Mouse (Mus musculus): ENCODE measurements around the gene Exoc3l4.

Gene Exoc3l4

GRCm38 (mm10) chr12:111411631-111412355 is 5.0 kb upstream of the Exoc3l4 start:
- DNase-seq (ENCODE audit: low spot score in 2 of 2) = no peak

- no peak for DNase-seq (ENCODE audit: low spot score in 2 of 2)
Observed at GRCm38 (mm10) chr12:111412581-111413284, 4.1 kb upstream of the Exoc3l4 start.

GRCm38 (mm10) chr12:111413300-111413699 is 3.5 kb upstream of the Exoc3l4 start:
- DNase-seq (ENCODE audit: low spot score in 2 of 2) = peak; percentile 65 to 74

GRCm38 (mm10) chr12:111419918-111420317 is 3.1 kb downstream of the Exoc3l4 start:
- DNase-seq (ENCODE audit: low spot score in 2 of 2) = no peak

- DNase-seq (ENCODE audit: low spot score in 2 of 2) = no peak
Observed at GRCm38 (mm10) chr12:111420946-111421709, 4.3 kb downstream of the Exoc3l4 start.

- DNase-seq (ENCODE audit: low spot score in 2 of 2) = no peak
Observed at GRCm38 (mm10) chr12:111422852-111423251, 6.0 kb downstream of the Exoc3l4 start.

GRCm38 (mm10) chr12:111423570-111424129 is 6.8 kb downstream of the Exoc3l4 start:
- DNase-seq (ENCODE audit: low spot score in 2 of 2) = no peak

GRCm38 (mm10) chr12:111424547-111424946 is 7.7 kb downstream of the Exoc3l4 start:
- no peak for DNase-seq (ENCODE audit: low spot score in 2 of 2)

GRCm38 (mm10) chr12:111425258-111425657 is 8.4 kb downstream of the Exoc3l4 start:
- DNase-seq (ENCODE audit: low spot score in 2 of 2) = peak; percentile 46 to 55

GRCm38 (mm10) chr12:111425789-111426460 is 9.1 kb downstream of the Exoc3l4 start:
- DNase-seq (ENCODE audit: low spot score in 2 of 2) = peak; percentile 69 to 78

GRCm38 (mm10) chr12:111427438-111428113 is 10.8 kb downstream of the Exoc3l4 start:
- no peak for DNase-seq (ENCODE audit: low spot score in 2 of 2)

- DNase-seq (ENCODE audit: low spot score in 2 of 2) = no peak
Observed at GRCm38 (mm10) chr12:111428364-111428763, 11.5 kb downstream of the Exoc3l4 start.

- no peak for DNase-seq (ENCODE audit: low spot score in 2 of 2)
Observed at GRCm38 (mm10) chr12:111428961-111429911, 12.4 kb downstream of the Exoc3l4 start.

GRCm38 (mm10) chr12:111430049-111430867 is 13.4 kb downstream of the Exoc3l4 start:
- no peak for DNase-seq (ENCODE audit: low spot score in 2 of 2)

GRCm38 (mm10) chr12:111430868-111431817 is 14.3 kb downstream of the Exoc3l4 start:
- no peak for DNase-seq (ENCODE audit: low spot score in 2 of 2)

- DNase-seq (ENCODE audit: low spot score in 2 of 2) = no peak
Observed at GRCm38 (mm10) chr12:111432097-111432496, 15.3 kb downstream of the Exoc3l4 start.

GRCm38 (mm10) chr12:111432751-111433331 is 16.0 kb downstream of the Exoc3l4 start:
- no peak for DNase-seq (ENCODE audit: low spot score in 2 of 2)

All from spleen, postnatal 36 days (tissue).